Mouse (Mus musculus) embryonic fibroblast, embryonic 13.5 days (primary cell): ENCODE data around the gene Stat6.

Experiments used
- CTCF ChIP-seq: IDR thresholded peaks from 2 replicates; pipeline ENCODE4 v1.5.1; 2011; ENCODE audit warnings: mild to moderate bottlenecking, control low read depth, low read length, moderate library complexity, borderline replicate concordance; ENCODE audit not compliant: insufficient read depth
- POLR2A ChIP-seq: IDR thresholded peaks from 2 replicates; pipeline ENCODE4 v1.6.1; 2011; ENCODE audit warnings: low read depth, mild to moderate bottlenecking, control low read depth, low read length, moderate library complexity

DNA sequence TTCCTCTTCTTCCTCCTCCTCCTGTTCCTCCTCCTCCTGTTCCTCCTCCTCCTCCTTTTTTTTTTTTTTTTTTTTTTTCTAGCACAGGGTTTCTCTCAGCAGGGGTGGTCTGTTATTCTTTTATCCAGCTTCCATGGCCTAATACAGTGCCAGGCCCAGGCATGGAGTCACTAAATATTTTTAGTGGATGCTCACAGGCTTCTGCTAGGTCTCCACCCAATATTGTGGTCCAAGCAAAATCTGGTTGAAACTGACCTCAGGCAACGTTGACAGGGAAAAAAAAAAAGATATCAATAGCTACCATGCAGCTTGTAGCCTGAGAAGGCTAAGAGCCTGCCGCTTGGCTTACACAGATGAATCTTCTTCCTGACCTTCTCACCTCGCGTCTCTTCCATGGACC lies 20.1 kb upstream of the Stat6 start:
- TF ChIP-seq CTCF (no peak), POLR2A (no peak; the same call in 1 of the 2 replicates)
